Mouse (Mus musculus): ENCODE measurements at regions not wholly inside any gene's neighbourhood (a gene's known extent, or its start where the extent isn't known, plus 50 kb on each side); places are given as distances from the start of the nearest gene placed in this dataset.

DNA sequence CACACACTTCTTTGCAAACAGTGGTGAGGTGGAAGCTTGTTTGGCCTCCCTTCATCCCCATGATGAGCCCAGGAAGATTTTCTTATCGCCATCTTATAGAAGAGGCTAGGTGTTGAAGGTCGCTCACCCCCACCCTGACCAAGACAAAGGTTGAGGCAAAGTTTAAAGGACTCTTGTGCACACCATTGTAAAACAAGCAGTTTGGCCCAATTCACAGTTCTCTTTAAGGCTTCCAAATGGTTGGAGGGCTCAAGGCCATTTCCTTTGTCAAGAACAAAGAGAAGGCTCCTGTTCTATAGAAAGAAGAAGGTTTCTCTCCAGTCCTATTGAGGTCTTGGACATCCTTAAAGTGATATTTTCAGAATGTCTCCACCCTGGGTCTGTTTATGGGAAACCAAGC lies 67.8 kb upstream of the Dhx15 start:
- TF ChIP-seq CTCF (IDR thresholded peaks at IDR 0.05; ENCODE audit: low read depth) (no peak), EP300 (IDR thresholded peaks at IDR 0.05; ENCODE audit: low read depth) (no peak)
